Mouse (Mus musculus) cerebellum, adult 2 months (tissue): Measurements from ENCODE around the gene Nat8f1. TPM values are rescaled to one million over a fixed set of nuclear protein-coding genes. Genes with fewer than 3 reads are reported as not detected.
"Not testable (repeated sequence)": the region's sequence is repeated elsewhere in the genome, so short reads cannot be mapped to it uniquely, and the experiment has no call there.

Source experiments
- DNase-seq, 2 experiments: peaks; one replicate each; pipeline ENCODE4 v3.0.0; 2021
- H3K27ac ChIP-seq: fragments of 200-500 bp; 2 replicates; pipeline ENCODE4 v1.5.1; 2012; ENCODE audit warnings: low read length, control low read depth, inconsistent platforms; ENCODE audit not compliant: insufficient read depth
- H3K27me3 ChIP-seq: fragments of 200-500 bp; 2 replicates; pipeline ENCODE4 v1.6.1; 2012; ENCODE audit warnings: inconsistent platforms, mild to moderate bottlenecking, low read length, moderate library complexity; ENCODE audit not compliant: control insufficient read depth, insufficient read depth
- H3K4me1 ChIP-seq: fragments of 200-500 bp; 2 replicates; pipeline ENCODE4 v1.6.1; 2011; ENCODE audit warnings: low read length; ENCODE audit not compliant: control insufficient read depth, insufficient read depth
- H3K4me3 ChIP-seq: fragments of 200-500 bp; replicated peaks from 2 replicates; pipeline ENCODE3; 2011; ENCODE audit warnings: mild to moderate bottlenecking, low read depth, low read length, control low read depth; ENCODE audit not compliant: insufficient read depth
- CTCF ChIP-seq: fragments of 200-500 bp; IDR thresholded peaks from 2 replicates; pipeline ENCODE4 v1.5.1; 2011; ENCODE audit warnings: low read depth, mild to moderate bottlenecking, control low read depth, low read length, moderate library complexity, borderline replicate concordance; ENCODE audit not compliant: insufficient read depth
- POLR2A ChIP-seq: fragments of 200-500 bp; IDR thresholded peaks from 2 replicates; pipeline ENCODE4 v1.6.1; 2011; ENCODE audit warnings: low read length, control low read depth, borderline replicate concordance; ENCODE audit not compliant: insufficient read depth
- WGBS: fragments of 180-500 bp; shearing (Covaris S2); methylation state at CpG from one replicate; pipeline ENCODE4 v1.1.7; 2018; 5-methylcytosine and 5-hydroxymethylcytosine counted together
- polyA plus RNA-seq: library from polyadenylated mRNA; depleted of rRNA; stranded (reverse); fragments of >200 nt; gene quantifications from 2 replicates; pipeline ENCODE4 v1.2.3, GENCODE M21; 2012

Nat8f1 gene
- polyA plus RNA-seq, 1 experiment: 49.1 TPM

DNA sequence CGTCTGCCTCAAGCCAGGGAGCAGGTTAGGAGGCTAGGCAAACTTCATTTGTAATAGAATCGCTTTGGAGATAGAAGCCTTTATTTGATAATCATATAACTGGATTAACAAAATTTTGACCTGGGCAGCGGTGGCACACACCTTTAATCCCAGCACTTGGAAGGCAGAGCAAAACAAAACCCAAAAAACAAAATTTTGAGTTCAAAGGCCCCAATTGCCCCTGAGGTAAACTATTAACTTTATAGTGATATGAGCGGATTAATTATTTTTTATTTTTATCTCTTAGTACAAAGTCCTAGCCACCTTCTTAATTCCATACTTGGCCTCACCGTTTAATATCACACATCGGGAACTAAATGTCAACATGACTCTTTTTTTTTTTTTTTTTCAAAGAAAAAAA is 1.1 kb upstream of the Nat8f1 start:
- TF ChIP-seq CTCF (no peak), POLR2A (no peak)
- Histone ChIP-seq H3K27ac (no peak overlapping the region), H3K27me3 (no peaks in the 10 kb centered on the region), H3K4me1 (no peaks in the 10 kb centered on the region), H3K4me3 (peak overlapping the region; percentile 65)
- 77% methylated on average over 6 of the region's 6 CpGs for WGBS
- DNase-seq: no peak

DNA sequence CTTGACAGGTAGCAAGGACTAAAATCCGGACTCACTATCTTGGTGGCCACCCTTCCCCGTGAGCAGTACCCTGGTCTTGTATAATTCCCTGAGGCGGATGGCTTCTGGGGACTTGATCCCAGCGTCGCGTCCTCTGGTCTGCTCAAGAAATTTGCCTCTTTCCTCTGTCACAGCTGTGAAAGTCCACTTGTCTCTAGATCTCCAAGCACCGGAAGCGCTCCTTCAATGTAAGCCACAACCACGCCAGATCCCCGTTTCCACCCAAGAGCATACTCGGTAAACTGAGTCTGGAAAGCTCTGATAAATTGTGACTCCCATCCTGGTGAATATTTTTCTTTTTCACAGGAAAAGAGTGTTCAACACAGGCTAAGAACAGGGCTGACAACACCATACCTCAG is 347 bp downstream of the Nat8f1 start:
- H3K4me3 ChIP-seq: peak overlapping the region; percentile 81
- H3K27me3 ChIP-seq: no peaks in the 10 kb centered on the region
- no peak for DNase-seq
- WGBS: 2% methylated on average over 11 of the region's 11 CpGs
- H3K4me1 ChIP-seq: no peaks in the 10 kb centered on the region
- TF ChIP-seq POLR2A: no peak
- no peak for TF ChIP-seq CTCF
- peak overlapping the region; percentile 78 for H3K27ac ChIP-seq

DNA sequence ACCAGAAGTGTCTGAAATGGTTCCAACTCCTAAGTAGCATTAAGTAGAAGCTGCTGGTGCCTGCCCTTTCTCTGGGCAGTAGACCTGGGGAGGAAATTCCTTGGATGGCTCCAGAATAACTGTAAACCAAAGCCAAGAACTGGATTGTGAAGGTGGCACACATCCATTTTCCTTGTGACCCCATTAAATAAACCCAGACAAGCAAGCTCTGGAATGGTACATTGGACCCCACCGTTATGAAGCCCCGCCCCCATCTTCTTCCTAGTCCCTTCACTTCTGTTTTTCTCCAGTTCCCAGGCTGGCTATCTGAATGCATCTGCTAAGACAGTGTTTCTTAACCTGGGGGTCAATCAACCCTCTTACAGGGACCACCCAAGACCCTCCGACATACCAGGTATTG is 3.9 kb downstream of the Nat8f1 start, which contains the start of gene Tprkb:
Gene Tprkb, plus strand, starts transcription at position 279 of the 400 bp plus-strand sequence.
- no peak within 1 kb of the TSS for H3K27ac ChIP-seq
- H3K4me3 ChIP-seq: no peak within 1 kb of the TSS
- WGBS: 85% methylated on average over 3 of the region's 3 CpGs
- TF ChIP-seq POLR2A: no peak
- TF ChIP-seq CTCF: no peak
- no peak for DNase-seq
- H3K4me1 ChIP-seq: no peaks in the 10 kb centered on the region
- H3K27me3 ChIP-seq: no peaks in the 10 kb centered on the region

DNA sequence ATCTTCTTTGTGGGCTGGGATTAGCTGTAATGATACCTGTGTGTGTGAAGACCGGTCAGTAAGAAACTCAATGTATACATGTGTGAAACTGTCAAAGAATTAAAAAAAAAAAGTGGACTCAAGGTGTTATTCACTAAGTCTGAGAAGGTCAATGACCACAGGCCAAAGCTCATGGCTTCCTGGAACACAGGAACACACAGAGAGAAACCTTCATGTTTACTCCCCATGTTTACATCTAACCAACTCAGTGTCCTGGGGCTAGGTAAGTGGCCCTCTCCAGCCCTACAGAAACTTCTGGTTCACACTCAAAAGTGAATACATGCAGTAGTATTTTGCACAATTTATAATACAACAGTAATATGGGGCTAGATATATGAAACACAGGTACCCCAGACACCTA is 5.8 kb downstream of the Nat8f1 start:
- no peak for DNase-seq
- Histone ChIP-seq H3K4me1 (no peaks in the 10 kb centered on the region), H3K27ac (no peak overlapping the region), H3K27me3 (no peaks in the 10 kb centered on the region), H3K4me3 (no peak overlapping the region)
- WGBS: 95% methylated on average over 1 of the region's 1 CpGs
- TF ChIP-seq POLR2A (no peak), CTCF (no peak)

DNA sequence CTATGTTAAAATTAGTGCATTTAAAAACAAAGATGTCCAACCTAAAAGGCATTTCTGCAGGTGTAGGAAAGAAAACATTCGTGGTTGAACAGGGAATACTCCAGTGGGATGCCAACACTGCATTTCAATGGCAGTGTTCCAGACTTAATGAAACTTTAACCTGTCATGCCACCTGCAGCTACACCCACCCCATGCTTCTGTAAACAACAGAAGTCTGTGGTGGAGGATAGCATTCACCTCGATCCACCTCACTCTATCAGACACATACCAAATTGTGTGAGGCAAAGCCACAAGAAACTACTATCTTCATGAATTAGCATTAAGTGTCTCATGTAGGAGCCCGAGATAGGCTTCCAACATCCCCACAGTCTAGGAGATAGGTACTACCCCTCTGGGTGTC is 7.1 kb downstream of the Nat8f1 start:
- TF ChIP-seq CTCF (no peak), POLR2A (no peak)
- no peaks in the 10 kb centered on the region for H3K4me1 ChIP-seq
- DNase-seq: no peak
- 70% methylated on average over 3 of the region's 3 CpGs for WGBS
- H3K4me3 ChIP-seq: no peak overlapping the region
- H3K27me3 ChIP-seq: no peaks in the 10 kb centered on the region
- H3K27ac ChIP-seq: no peak overlapping the region

DNA sequence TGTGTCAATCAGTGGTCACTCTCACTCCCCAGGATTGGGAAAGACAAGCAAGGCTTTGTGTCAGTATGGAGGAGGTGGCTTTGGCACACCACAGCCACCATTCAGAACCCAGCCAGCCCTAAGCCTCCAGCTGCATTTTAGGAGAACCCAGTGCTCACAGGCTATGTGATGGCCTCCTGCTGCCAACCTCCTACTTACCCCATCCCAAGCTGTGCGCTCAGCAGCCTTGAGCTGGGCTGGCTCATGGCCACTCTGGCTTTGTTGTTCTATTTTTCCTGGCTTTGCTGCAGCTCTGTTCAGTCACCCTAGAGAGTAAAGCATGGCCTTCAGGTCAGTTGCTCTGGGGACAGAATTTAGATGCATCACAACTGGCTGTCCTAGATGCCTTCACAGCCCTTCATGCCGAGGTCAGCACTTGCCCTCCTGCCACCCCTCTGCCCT is 8.6 kb downstream of the Nat8f1 start:
- H3K4me3 ChIP-seq, H3K27me3 ChIP-seq, H3K4me1 ChIP-seq: not testable (repeated sequence)
- whole genome bisulfite sequencing: 15% methylated on average over 2 of the region's 2 CpGs
- peak; percentile 29 to 68 for DNase-seq
- peak overlapping the region; percentile 34; the same call in 1 of the 2 replicates for H3K27ac ChIP-seq

DNA sequence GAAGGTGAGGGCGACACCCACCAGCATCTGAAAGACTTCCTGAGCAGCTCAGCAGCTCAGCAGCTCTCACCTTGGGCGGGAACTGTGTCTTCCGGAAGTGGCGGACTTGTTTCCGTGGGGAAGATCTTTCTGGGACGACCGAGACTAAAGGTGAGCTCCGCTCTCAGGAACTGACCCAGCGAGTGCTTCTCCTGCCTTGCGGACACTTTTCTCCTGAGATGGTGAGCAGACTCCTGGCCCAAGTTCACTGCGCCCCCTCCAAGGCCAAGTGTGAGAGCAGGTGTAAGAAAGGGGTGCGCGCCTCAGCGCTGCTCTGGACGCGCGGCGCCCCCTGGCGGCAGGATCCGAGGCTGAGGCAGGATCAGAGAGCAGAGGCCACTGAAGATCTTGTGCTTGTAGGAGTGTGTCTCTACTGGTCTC is 10.8 kb downstream of the Nat8f1 start, which contains the start of gene Nat8f4:
Gene Nat8f4, minus strand, starts transcription at position 243 of the 420 bp plus-strand sequence.
- TF ChIP-seq CTCF: peak; percentile 74
- Histone ChIP-seq H3K4me3 (peak within 1 kb of the TSS; percentile 42), H3K27ac (peak within 1 kb of the TSS; percentile 50; the same call in 1 of the 2 replicates)
- 15% methylated on average over 20 of the region's 20 CpGs for WGBS
- not testable (repeated sequence) for H3K27me3 ChIP-seq, H3K4me1 ChIP-seq
- DNase-seq: peak; percentile 76 to 88

DNA sequence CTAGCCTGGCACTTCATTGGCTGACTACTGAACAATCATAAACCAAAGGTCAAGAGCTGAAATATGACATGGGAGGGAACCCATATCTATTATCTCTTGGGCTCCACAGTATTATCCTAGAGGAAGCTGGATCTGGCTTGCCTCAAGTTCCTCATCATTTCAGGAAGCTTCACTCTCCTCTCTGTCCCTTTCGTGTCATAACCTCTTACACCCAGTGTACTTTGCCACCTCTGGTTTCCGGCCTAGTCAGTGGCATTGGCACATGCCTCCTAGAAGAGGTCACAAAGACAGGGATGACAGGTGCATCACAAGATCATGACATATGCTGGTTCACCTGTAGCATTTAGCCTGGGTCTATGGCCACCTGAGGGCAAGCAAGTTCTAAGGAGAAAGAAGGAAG is 13.2 kb downstream of the Nat8f1 start:
- no peak overlapping the region for H3K4me3 ChIP-seq
- H3K4me1 ChIP-seq: no peaks in the 10 kb centered on the region
- no peak for DNase-seq
- WGBS: 94% methylated on average over 2 of the region's 2 CpGs
- TF ChIP-seq POLR2A: no peak
- no peak for TF ChIP-seq CTCF
- H3K27me3 ChIP-seq: no peaks in the 10 kb centered on the region
- no peak overlapping the region for H3K27ac ChIP-seq

DNA sequence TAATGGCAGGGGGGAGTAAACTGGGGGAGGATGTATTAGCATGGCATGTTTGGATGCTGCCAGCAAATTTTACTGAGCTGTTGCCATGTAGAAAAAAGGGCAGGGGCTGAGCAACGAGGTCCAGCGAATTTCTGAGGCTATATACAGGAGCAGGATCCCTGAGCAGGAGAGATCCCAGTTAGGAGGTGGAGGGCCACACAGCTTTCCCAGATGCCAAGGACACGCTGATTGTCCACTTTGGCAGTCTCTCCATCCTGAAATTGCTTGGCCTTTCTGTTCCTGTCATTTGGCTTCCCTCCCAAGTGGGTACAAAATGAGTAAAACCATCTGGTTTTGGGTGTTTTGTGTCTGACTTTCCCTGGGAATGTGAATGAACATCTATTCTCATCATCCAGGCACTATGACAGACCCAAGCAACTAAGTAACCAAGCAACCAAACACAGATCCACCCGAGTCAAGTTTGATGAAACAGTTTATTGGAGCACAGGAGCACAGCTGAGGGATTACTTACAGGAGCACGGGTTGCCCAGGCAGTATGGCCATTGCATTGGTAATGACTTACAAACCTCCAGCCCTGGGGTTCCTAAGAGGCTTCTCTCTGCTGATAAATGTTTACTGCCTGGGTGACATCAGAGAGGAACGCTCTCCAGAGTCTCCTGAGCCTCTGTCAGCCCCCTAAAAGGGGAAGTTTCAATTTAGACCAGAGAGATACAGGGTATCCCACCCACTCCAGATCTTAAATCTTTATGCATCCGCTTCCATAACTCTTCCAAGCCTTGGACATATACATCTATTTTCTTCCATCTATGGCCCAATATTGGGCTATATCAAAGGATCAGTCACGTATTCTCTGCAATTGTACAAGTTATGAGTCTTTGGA is 16.7 kb downstream of the Nat8f1 start:
- H3K27me3 ChIP-seq, H3K27ac ChIP-seq, H3K4me3 ChIP-seq, DNase-seq, H3K4me1 ChIP-seq: not testable (repeated sequence)
- 47% methylated on average over 7 of the region's 8 CpGs for WGBS
